Mouse (Mus musculus): ENCODE data around the gene Dvl2. TPM values are rescaled to one million over a fixed set of nuclear protein-coding genes. Genes with fewer than 3 reads are reported as not detected.

The Dvl2 gene
- polyA plus RNA-seq, 1 experiment from 2014 or later, result 9.8 TPM

- 2% methylated on average over 24 of the region's 25 CpGs for WGBS
- TF ChIP-seq EP300 (optimal IDR thresholded peaks at IDR 0.05) (no peak), CTCF (IDR thresholded peaks at IDR 0.05; ENCODE audit: low read depth) (no peak)
- peaks cover 6% of the 10 kb centered on the region; the same call in 1 of the 2 replicates for H3K36me3 ChIP-seq (ENCODE audit: control insufficient read depth, insufficient read depth, low read length)
- no peaks in the 10 kb centered on the region for H3K9me3 ChIP-seq (ENCODE audit: control insufficient read depth, low read length)
- H3K9ac ChIP-seq (ENCODE audit: low read length), result peak overlapping the region; percentile 79
- ATAC-seq (ENCODE audit: low FRiP score, low TSS enrichment) (no peak), DNase-seq (ENCODE audit: low spot score) (peak; percentile 58)
- H3K27me3 ChIP-seq (ENCODE audit: control insufficient read depth, insufficient read depth, low read length), result no peaks in the 10 kb centered on the region
- peak overlapping the region; percentile 74 for H3K27ac ChIP-seq (replicated peaks)
- H3K4me3 ChIP-seq (ENCODE audit: low read depth, low read length), result peak overlapping the region; percentile 58
- H3K4me1 ChIP-seq (replicated peaks; ENCODE audit: control insufficient read depth, insufficient read depth), result peaks cover 6% of the 10 kb centered on the region; the same call in 1 of the 2 replicates
- peak overlapping the region; percentile 86 for H3K4me2 ChIP-seq (replicated peaks; ENCODE audit: low read depth)
These were observed 18.0 kb downstream of the Dvl2 start for GRCm38 (mm10) chr11:70018131-70018990.

- H3K4me1 ChIP-seq (replicated peaks; ENCODE audit: control insufficient read depth, insufficient read depth), result peaks cover 5% of the 10 kb centered on the region; the same call in 1 of the 2 replicates
- no peaks in the 10 kb centered on the region for H3K9me3 ChIP-seq (ENCODE audit: control insufficient read depth, low read length)
- H3K9ac ChIP-seq (ENCODE audit: low read length), result no peak overlapping the region
- no peak for TF ChIP-seq CTCF (IDR thresholded peaks at IDR 0.05; ENCODE audit: low read depth)
- TF ChIP-seq EP300 (optimal IDR thresholded peaks at IDR 0.05), result no peak
- H3K36me3 ChIP-seq (ENCODE audit: control insufficient read depth, insufficient read depth, low read length), result no peaks in the 10 kb centered on the region
- H3K4me2 ChIP-seq (replicated peaks; ENCODE audit: low read depth), result peak overlapping the region; percentile 86
- 0 out of 2 replicates have a peak overlapping the region, but pooled peaks have one; percentile 35 for H3K27ac ChIP-seq (replicated peaks)
- DNase-seq (ENCODE audit: low spot score), result no peak
- H3K4me3 ChIP-seq (ENCODE audit: low read depth, low read length), result no peak overlapping the region; the same call in 1 of the 2 replicates
- WGBS, result 7% methylated on average over 1 of the region's 2 CpGs
- no peaks in the 10 kb centered on the region for H3K27me3 ChIP-seq (ENCODE audit: control insufficient read depth, insufficient read depth, low read length)
- ATAC-seq (ENCODE audit: low FRiP score, low TSS enrichment), result no peak
These were observed 19.2 kb downstream of the Dvl2 start for GRCm38 (mm10) chr11:70019495-70020021.

DNA sequence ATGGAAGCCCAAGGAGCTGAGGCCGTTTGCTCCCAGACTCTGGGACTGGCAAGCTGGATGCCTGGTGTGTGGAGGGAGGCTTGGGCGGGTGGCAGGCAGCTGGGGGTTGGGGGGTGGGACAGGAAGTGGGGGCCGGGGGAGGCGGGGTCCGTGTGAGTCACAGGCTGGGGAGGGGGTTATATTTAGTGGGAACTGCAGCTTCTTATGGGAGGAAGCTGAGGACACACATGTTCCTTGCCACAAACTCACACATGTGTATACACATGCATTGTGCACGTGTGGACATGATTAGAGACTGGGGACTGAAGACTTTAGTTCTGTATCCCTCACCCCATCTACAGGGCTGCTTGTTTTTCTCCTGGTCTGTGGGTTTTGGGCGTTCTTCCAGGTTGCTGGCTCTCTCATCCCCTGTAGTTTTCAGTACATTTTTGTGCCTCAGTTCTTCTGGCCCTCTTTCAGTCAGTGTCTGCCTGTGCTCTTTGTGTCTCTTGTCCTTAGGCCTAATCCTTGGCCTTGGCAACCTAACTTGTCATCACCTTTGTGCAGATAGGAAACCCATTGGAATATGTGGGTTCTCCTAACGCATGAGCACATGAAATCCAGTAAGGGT lies 19.7 kb downstream of the Dvl2 start:
- peak overlapping the region; percentile 86; the same call in 1 of the 2 replicates for H3K4me2 ChIP-seq (replicated peaks; ENCODE audit: low read depth)
- H3K9ac ChIP-seq (ENCODE audit: low read length), result 0 out of 2 replicates have a peak overlapping the region, but pooled peaks have one; percentile 27
- no peaks in the 10 kb centered on the region for H3K9me3 ChIP-seq (ENCODE audit: control insufficient read depth, low read length)
- no peaks in the 10 kb centered on the region for H3K36me3 ChIP-seq (ENCODE audit: control insufficient read depth, insufficient read depth, low read length)
- DNase-seq (ENCODE audit: low spot score) (no peak), ATAC-seq (ENCODE audit: low FRiP score, low TSS enrichment) (no peak)
- no peak overlapping the region for H3K4me3 ChIP-seq (ENCODE audit: low read depth, low read length)
- 0 out of 2 replicates have a peak, but pooled peaks cover 4% of the 10 kb centered on the region for H3K4me1 ChIP-seq (replicated peaks; ENCODE audit: control insufficient read depth, insufficient read depth)
- WGBS, result 14% methylated on average over 8 of the region's 8 CpGs
- peak overlapping the region; percentile 35; the same call in 1 of the 2 replicates for H3K27ac ChIP-seq (replicated peaks)
- TF ChIP-seq CTCF (IDR thresholded peaks at IDR 0.05; ENCODE audit: low read depth) (no peak), EP300 (optimal IDR thresholded peaks at IDR 0.05) (no peak)
- no peaks in the 10 kb centered on the region for H3K27me3 ChIP-seq (ENCODE audit: control insufficient read depth, insufficient read depth, low read length)

- Histone ChIP-seq H3K27ac (replicated peaks) (peak overlapping the region; percentile 5; the same call in 1 of the 2 replicates), H3K9ac (ENCODE audit: low read length) (peak overlapping the region; percentile 5; the same call in 1 of the 2 replicates), H3K4me2 (replicated peaks; ENCODE audit: low read depth) (peak overlapping the region; percentile 65), H3K36me3 (ENCODE audit: control insufficient read depth, insufficient read depth, low read length) (no peaks in the 10 kb centered on the region), H3K4me3 (ENCODE audit: low read depth, low read length) (peak overlapping the region; percentile 49), H3K9me3 (ENCODE audit: control insufficient read depth, low read length) (no peaks in the 10 kb centered on the region), H3K27me3 (ENCODE audit: control insufficient read depth, insufficient read depth, low read length) (no peaks in the 10 kb centered on the region), H3K4me1 (replicated peaks; ENCODE audit: control insufficient read depth, insufficient read depth) (0 out of 2 replicates have a peak, but pooled peaks cover 4% of the 10 kb centered on the region)
- DNase-seq (ENCODE audit: low spot score), result peak; percentile 71
- no peak for TF ChIP-seq EP300 (optimal IDR thresholded peaks at IDR 0.05)
- TF ChIP-seq CTCF (IDR thresholded peaks at IDR 0.05; ENCODE audit: low read depth), result peak; percentile 76
- 0% methylated on average over 8 of the region's 8 CpGs for WGBS
- ATAC-seq (ENCODE audit: low FRiP score, low TSS enrichment), result peak; percentile 89
These were observed 20.4 kb downstream of the Dvl2 start for GRCm38 (mm10) chr11:70020731-70021263.

- Histone ChIP-seq H3K36me3 (ENCODE audit: control insufficient read depth, insufficient read depth, low read length) (no peaks in the 10 kb centered on the region), H3K9me3 (ENCODE audit: control insufficient read depth, low read length) (no peaks in the 10 kb centered on the region), H3K27ac (replicated peaks) (peak overlapping the region; percentile 5; the same call in 1 of the 2 replicates), H3K4me3 (ENCODE audit: low read depth, low read length) (peak overlapping the region; percentile 49), H3K9ac (ENCODE audit: low read length) (0 out of 2 replicates have a peak overlapping the region, but pooled peaks have one; percentile 5), H3K4me1 (replicated peaks; ENCODE audit: control insufficient read depth, insufficient read depth) (0 out of 2 replicates have a peak, but pooled peaks cover 6% of the 10 kb centered on the region), H3K27me3 (ENCODE audit: control insufficient read depth, insufficient read depth, low read length) (no peaks in the 10 kb centered on the region), H3K4me2 (replicated peaks; ENCODE audit: low read depth) (peak overlapping the region; percentile 65)
- TF ChIP-seq EP300 (optimal IDR thresholded peaks at IDR 0.05) (no peak), CTCF (IDR thresholded peaks at IDR 0.05; ENCODE audit: low read depth) (peak; percentile 25; the same call in 1 of the 2 replicates)
- DNase-seq (ENCODE audit: low spot score) (peak; percentile 99), ATAC-seq (ENCODE audit: low FRiP score, low TSS enrichment) (peak; percentile 84)
- 2% methylated on average over 39 of the region's 40 CpGs for WGBS
These were observed 21.1 kb downstream of the Dvl2 start for GRCm38 (mm10) chr11:70021264-70022132.

Data from stomach, postnatal 0 days (tissue).